Mouse (Mus musculus) C2C12 (cell line): ENCODE measurements at regions not wholly inside any gene's neighbourhood (a gene's known extent, or its start where the extent isn't known, plus 50 kb on each side); places are given as distances from the start of the nearest gene placed in this dataset.

Experiments
- CEBPB ChIP-seq: IDR thresholded peaks from one replicate; pipeline ENCODE4 v1.6.1; 2011; ENCODE audit warnings: low read depth, mild to moderate bottlenecking, control low read depth, moderate library complexity
- MAX ChIP-seq: IDR thresholded peaks from one replicate; pipeline ENCODE4 v1.6.1; 2011; ENCODE audit warnings: mild to moderate bottlenecking, control low read depth
- MYOD1 ChIP-seq: IDR thresholded peaks from one replicate; pipeline ENCODE4 v1.6.1; 2011; ENCODE audit warnings: low read depth; ENCODE audit not compliant: control insufficient read depth, insufficient read length

- TF ChIP-seq MAX (no peak), MYOD1 (no peak), CEBPB (no peak)
Measured at GRCm38 (mm10) chr11:40599956-40600772, 94.8 kb downstream of the Mat2b start.
